Mouse (Mus musculus) intestine, embryonic 16.5 days (tissue): ENCODE results near the gene Sik3. TPM values are rescaled to one million over a fixed set of nuclear protein-coding genes. Genes with fewer than 3 reads are reported as not detected.
A peak's percentile ranks its signal among the peaks of the same experiment; 100 is the strongest.

ENCODE experiments used
- ATAC-seq: fragments of 200-750 bp; cut with Nextera tagmentation; 2 replicates; pipeline ENCODE4 v1.8.0; 2017; ENCODE audit warnings: moderate TSS enrichment, moderate library complexity
- H3K27ac ChIP-seq: fragments of 300-500 bp; sonication (generic); 2 replicates; pipeline ENCODE4 v1.5.1; 2014; ENCODE audit warnings: mild to moderate bottlenecking, low read length
- H3K27me3 ChIP-seq: fragments of 300-500 bp; sonication (generic); replicated peaks from 2 replicates; pipeline ENCODE4 v1.6.1; 2014; ENCODE audit warnings: low read length, control low read depth, mixed read lengths; ENCODE audit not compliant: control insufficient read depth, insufficient read depth
- H3K36me3 ChIP-seq: fragments of 300-500 bp; sonication (generic); 2 replicates; pipeline ENCODE4 v1.6.1; 2014; ENCODE audit warnings: low read length, control low read depth; ENCODE audit not compliant: control insufficient read depth, insufficient read depth
- H3K4me1 ChIP-seq: fragments of 300-500 bp; sonication (generic); 2 replicates; pipeline ENCODE4 v1.6.1; 2014; ENCODE audit warnings: low read length, control low read depth, mixed read lengths; ENCODE audit not compliant: control insufficient read depth, insufficient read depth
- H3K4me2 ChIP-seq: fragments of 300-500 bp; sonication (generic); 2 replicates; pipeline ENCODE4 v1.6.1; 2014; ENCODE audit warnings: low read depth, low read length, control low read depth
- H3K4me3 ChIP-seq: fragments of 300-500 bp; sonication (generic); 2 replicates; pipeline ENCODE4 v1.5.1; 2014; ENCODE audit warnings: mild to moderate bottlenecking, low read length
- H3K9ac ChIP-seq: fragments of 300-500 bp; sonication (generic); 2 replicates; pipeline ENCODE4 v1.6.1; 2014; ENCODE audit warnings: low read depth, low read length
- H3K9me3 ChIP-seq: fragments of 300-500 bp; sonication (generic); 2 replicates; pipeline ENCODE4 v1.6.1; 2016; ENCODE audit warnings: low read length, control low read depth; ENCODE audit not compliant: control insufficient read depth
- WGBS: fragments of 180-500 bp; shearing (Covaris S2); extraction: QIAGEN DNeasy Blood & Tissue Kit; methylation state at CpG from one replicate; pipeline ENCODE4 v1.1.7; 2014; 5-methylcytosine and 5-hydroxymethylcytosine counted together
- polyA plus RNA-seq: library from polyadenylated mRNA; unstranded; fragments of >200 nt; fragmentation: Nextera tagmentation; extraction: Ambion mirVana; gene quantifications from 2 replicates; pipeline ENCODE4 v1.2.1, GENCODE M21; 2015

The Sik3 gene
- polyA plus RNA-seq, 1 experiment from 2014 or later: 5.2 TPM

DNA sequence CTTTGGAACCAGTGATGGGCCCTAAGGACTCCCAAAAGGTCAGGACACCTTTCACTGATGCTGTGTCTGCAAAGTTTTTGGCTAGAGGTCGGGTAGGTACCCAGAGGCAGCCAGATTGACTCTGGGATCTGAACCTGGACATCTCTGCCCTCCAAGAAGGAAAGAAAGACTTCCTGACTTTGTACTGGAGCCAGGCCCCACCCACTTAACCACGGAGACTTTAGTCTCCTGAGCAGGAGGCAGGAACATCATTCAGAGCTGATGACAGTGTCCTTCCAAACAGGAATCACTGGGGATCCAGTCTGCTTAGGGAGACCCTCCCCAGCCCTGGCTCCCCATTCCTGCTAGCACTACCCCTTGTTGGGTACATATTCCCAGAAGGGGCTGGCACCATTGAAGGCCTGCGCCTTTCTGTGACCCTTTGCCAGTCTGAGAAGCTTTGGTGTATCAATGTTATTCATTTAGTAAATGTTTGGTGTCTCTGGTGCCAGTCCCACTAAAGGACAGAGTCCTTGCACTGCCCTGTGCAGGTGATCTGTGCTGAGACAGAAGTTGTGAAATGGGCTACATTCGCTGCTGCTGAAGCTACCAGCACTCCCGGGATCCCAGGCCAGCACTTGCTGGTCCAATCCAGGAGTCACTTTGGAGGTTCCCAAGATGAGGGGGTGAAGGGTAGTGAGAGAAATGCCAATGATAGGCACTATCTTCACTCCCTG, 212.5 kb downstream of the Sik3 start:
- ATAC-seq: no peak
- peak overlapping the region; percentile 84 for H3K27ac ChIP-seq
- peaks cover 13% of the 10 kb centered on the region; the same call in 1 of the 2 replicates for H3K4me1 ChIP-seq
- no peaks in the 10 kb centered on the region for H3K9me3 ChIP-seq
- WGBS: 69% methylated on average over 5 of the region's 5 CpGs
- H3K9ac ChIP-seq: peak overlapping the region; percentile 39; the same call in 1 of the 2 replicates
- 0 out of 2 replicates have a peak, but pooled peaks cover 6% of the 10 kb centered on the region for H3K36me3 ChIP-seq
- no peak overlapping the region for H3K4me2 ChIP-seq
- no peak overlapping the region for H3K4me3 ChIP-seq
- no peaks in the 10 kb centered on the region for H3K27me3 ChIP-seq

GRCm38 (mm10) chr9:46227064-46227614, 214.5 kb downstream of the Sik3 start:
- H3K4me2 ChIP-seq: no peak overlapping the region
- H3K9me3 ChIP-seq: no peaks in the 10 kb centered on the region
- H3K36me3 ChIP-seq: no peaks in the 10 kb centered on the region
- 65% methylated on average over 3 of the region's 3 CpGs for WGBS
- no peaks in the 10 kb centered on the region for H3K27me3 ChIP-seq
- no peak overlapping the region for H3K9ac ChIP-seq
- H3K4me3 ChIP-seq: no peak overlapping the region
- peaks cover 17% of the 10 kb centered on the region for H3K4me1 ChIP-seq
- ATAC-seq: peak; percentile 57
- peak overlapping the region; percentile 83 for H3K27ac ChIP-seq

- WGBS: 48% methylated on average over 9 of the region's 9 CpGs
- H3K36me3 ChIP-seq: no peaks in the 10 kb centered on the region
- H3K9me3 ChIP-seq: no peaks in the 10 kb centered on the region
- ATAC-seq: peak; percentile 31
- H3K27me3 ChIP-seq: no peaks in the 10 kb centered on the region
- H3K4me3 ChIP-seq: peak within 1 kb of the TSS; percentile 54
- peak within 1 kb of the TSS; percentile 89 for H3K4me2 ChIP-seq
- peak within 1 kb of the TSS; percentile 83 for H3K27ac ChIP-seq
- peak within 1 kb of the TSS; percentile 74 for H3K9ac ChIP-seq
- peaks cover 14% of the 10 kb centered on the region for H3K4me1 ChIP-seq
Observed at GRCm38 (mm10) chr9:46228491-46228890, 215.9 kb downstream of the Sik3 start, which contains the start of gene Apoa1. TSS of gene Apoa1 (plus strand) at chr9:46228580.

- Histone ChIP-seq H3K9ac (peak overlapping the region; percentile 74), H3K4me3 (peak overlapping the region; percentile 54), H3K9me3 (no peaks in the 10 kb centered on the region), H3K4me1 (peaks cover 8% of the 10 kb centered on the region), H3K27me3 (no peaks in the 10 kb centered on the region), H3K36me3 (no peaks in the 10 kb centered on the region), H3K27ac (peak overlapping the region; percentile 82), H3K4me2 (peak overlapping the region; percentile 89)
- peak; percentile 68 for ATAC-seq
- 16% methylated on average over 37 of the region's 37 CpGs for WGBS
Observed at GRCm38 (mm10) chr9:46229573-46230449, 217.2 kb downstream of the Sik3 start.

DNA sequence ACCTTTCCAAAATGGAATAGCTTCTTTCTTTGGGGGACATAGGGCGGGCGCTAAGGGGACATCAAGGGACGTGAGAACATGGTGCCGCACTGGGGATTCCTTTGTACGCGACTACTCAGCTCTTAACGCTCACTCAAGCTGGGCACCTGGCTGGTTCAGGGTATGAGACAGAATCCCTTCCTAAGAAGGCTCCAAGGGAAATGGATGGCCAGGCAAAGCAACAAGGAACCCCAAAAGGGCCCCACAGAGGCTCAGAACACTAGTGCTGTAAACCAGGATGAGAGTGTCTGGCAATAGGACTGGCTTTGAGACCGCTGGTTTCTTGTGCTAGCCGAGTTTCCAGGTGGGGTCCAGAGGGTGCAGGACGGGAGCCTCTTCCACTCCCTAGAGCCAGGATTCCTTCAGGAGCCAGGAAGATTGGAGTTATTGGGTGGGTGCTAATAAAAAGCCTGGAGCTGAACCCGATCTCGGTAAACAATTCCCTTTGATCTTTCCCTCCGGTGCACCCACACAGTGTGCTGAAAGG, 217.9 kb downstream of the Sik3 start:
- WGBS: 7% methylated on average over 13 of the region's 13 CpGs
- Histone ChIP-seq H3K4me1 (peaks cover 13% of the 10 kb centered on the region), H3K4me3 (peak overlapping the region; percentile 54), H3K9ac (peak overlapping the region; percentile 74), H3K36me3 (no peaks in the 10 kb centered on the region), H3K27me3 (no peaks in the 10 kb centered on the region), H3K4me2 (peak overlapping the region; percentile 89), H3K27ac (peak overlapping the region; percentile 82), H3K9me3 (no peaks in the 10 kb centered on the region)
- ATAC-seq: peak; percentile 1; the same call in 1 of the 2 replicates

DNA sequence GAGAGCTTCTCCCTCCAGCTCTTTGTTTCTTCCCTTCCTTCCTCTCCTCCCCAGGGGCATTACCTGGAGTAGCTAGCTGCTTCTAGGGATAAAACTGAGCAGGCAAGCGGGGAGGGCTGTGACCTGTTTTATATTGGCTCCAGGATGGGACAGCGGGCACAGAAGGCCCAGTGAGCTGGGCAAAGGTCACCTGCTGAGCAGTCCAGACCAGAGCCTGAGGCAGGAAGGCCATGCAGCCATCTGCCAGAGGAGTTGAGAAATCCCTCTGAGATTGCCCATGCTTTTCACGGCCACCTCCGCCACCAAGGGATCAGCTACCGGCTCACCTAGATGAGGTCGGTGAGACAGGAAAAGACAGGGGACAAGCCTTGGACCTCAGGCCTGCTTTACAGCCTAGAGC, 222.6 kb downstream of the Sik3 start:
- peak; percentile 68 for ATAC-seq
- no peaks in the 10 kb centered on the region for H3K27me3 ChIP-seq
- peaks cover 17% of the 10 kb centered on the region for H3K4me1 ChIP-seq
- H3K9me3 ChIP-seq: no peaks in the 10 kb centered on the region
- peak overlapping the region; percentile 92 for H3K27ac ChIP-seq
- peak overlapping the region; percentile 62 for H3K9ac ChIP-seq
- 65% methylated on average over 6 of the region's 6 CpGs for WGBS
- peak overlapping the region; percentile 44 for H3K4me2 ChIP-seq
- peak overlapping the region; percentile 30 for H3K4me3 ChIP-seq
- H3K36me3 ChIP-seq: no peaks in the 10 kb centered on the region

- H3K4me3 ChIP-seq: peak within 1 kb of the TSS; percentile 30
- no peaks in the 10 kb centered on the region for H3K36me3 ChIP-seq
- peak within 1 kb of the TSS; percentile 44 for H3K4me2 ChIP-seq
- no peaks in the 10 kb centered on the region for H3K27me3 ChIP-seq
- H3K27ac ChIP-seq: peak within 1 kb of the TSS; percentile 92
- ATAC-seq: no peak
- H3K9ac ChIP-seq: peak within 1 kb of the TSS; percentile 62
- no peaks in the 10 kb centered on the region for H3K9me3 ChIP-seq
- H3K4me1 ChIP-seq: peaks cover 17% of the 10 kb centered on the region
Observed at GRCm38 (mm10) chr9:46235596-46235648, 222.8 kb downstream of the Sik3 start, which contains the start of gene Apoc3. TSS of gene Apoc3 (minus strand) at chr9:46235636.

GRCm38 (mm10) chr9:46235649-46236048, 223.0 kb downstream of the Sik3 start:
- peak overlapping the region; percentile 44 for H3K4me2 ChIP-seq
- H3K9me3 ChIP-seq: no peaks in the 10 kb centered on the region
- WGBS: 43% methylated on average over 4 of the region's 4 CpGs
- no peaks in the 10 kb centered on the region for H3K36me3 ChIP-seq
- ATAC-seq: peak; percentile 75
- peak overlapping the region; percentile 62 for H3K9ac ChIP-seq
- H3K27me3 ChIP-seq: no peaks in the 10 kb centered on the region
- peaks cover 17% of the 10 kb centered on the region for H3K4me1 ChIP-seq
- H3K4me3 ChIP-seq: peak overlapping the region; percentile 30
- H3K27ac ChIP-seq: peak overlapping the region; percentile 92

- Histone ChIP-seq H3K4me1 (peaks cover 32% of the 10 kb centered on the region), H3K27me3 (no peaks in the 10 kb centered on the region), H3K27ac (peak overlapping the region; percentile 43), H3K36me3 (no peaks in the 10 kb centered on the region), H3K9ac (no peak overlapping the region), H3K4me2 (no peak overlapping the region), H3K9me3 (no peaks in the 10 kb centered on the region), H3K4me3 (no peak overlapping the region)
- ATAC-seq: no peak
- WGBS: 89% methylated on average over 7 of the region's 7 CpGs
Observed at GRCm38 (mm10) chr9:46238850-46239249, 226.2 kb downstream of the Sik3 start.
